Mouse (Mus musculus) frontal cortex, postnatal 10 days (tissue): ENCODE measurements around the gene Farsa.
A peak's percentile ranks its signal among the peaks of the same experiment; 100 is the strongest.

ENCODE experiments used
- DNase-seq, 2 experiments: peaks; one replicate each; pipeline ENCODE4 v3.0.0; 2022; ENCODE audit warnings: low spot score in 2 of 2, mixed read lengths in 1 of 2

The Farsa gene

GRCm38 (mm10) chr8:84834866-84835855 is 21.6 kb upstream of the Farsa start:
- DNase-seq = peak; percentile 67 to 68

DNA sequence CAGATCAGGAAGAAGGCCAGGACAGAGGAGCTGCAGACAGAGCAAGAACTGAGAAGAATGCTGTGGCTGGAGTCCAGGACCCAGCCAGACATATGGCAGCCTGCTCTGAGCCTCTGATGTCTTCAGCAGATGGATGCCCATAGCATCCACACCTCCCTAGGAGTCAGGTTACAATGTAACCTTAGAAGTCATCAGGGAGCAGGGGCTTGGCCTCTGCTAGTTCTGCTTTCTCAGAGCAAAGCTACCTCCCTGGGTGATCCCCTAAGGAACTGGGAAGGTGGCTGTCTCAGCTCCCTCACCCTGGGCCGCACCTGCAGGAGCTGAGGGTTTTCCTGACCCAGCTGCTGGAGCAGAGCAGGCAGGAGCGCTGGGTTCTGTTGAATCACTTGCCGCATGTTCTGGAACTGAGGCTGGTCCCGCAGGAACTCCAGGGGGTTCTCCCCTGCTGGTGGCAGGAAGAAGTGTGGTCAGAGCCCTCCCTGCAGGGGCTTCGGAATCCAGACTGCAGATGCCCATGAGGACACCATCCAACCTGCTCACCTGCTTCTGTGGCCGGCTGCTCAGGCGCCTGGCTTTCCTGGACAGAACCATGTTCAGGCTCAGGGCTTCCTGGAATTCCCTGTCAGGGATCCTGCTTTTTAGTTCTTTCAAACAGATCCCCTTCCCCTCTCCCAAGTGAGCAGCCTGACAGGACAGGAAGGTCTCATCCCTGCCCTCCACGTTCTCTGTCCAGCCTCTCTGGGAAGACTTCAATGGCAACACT is 19.5 kb upstream of the Farsa start:
- no peak for DNase-seq

DNA sequence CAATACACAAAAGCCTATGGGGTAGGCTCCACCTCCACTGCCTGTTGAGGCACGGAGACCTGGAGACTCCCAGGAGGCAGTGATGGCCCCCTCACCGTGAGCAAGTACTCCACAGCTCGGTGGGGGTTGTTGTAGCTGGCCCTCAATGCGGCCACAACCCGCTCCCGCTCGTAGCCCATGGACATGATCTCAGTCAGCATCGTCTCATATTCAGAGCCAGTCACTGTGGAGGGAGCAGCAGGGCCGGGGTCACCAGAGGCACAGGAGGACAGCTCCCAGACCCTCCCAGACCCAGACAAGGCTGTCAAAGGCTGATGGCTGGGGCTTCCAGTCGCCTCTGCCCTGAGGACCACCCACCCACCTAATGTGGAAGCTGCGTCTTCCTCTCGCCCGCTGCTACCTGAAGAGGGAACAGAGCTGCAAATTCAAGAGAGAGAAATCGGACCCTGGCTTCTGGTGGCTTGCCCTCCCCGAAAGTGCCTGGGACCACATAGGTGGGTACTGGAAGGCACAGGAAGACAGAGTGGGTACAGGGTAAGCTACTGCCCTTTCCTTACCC is 18.8 kb upstream of the Farsa start:
- DNase-seq = no peak

- DNase-seq = no peak
Measured at GRCm38 (mm10) chr8:84838513-84838912, 18.3 kb upstream of the Farsa start.

DNA sequence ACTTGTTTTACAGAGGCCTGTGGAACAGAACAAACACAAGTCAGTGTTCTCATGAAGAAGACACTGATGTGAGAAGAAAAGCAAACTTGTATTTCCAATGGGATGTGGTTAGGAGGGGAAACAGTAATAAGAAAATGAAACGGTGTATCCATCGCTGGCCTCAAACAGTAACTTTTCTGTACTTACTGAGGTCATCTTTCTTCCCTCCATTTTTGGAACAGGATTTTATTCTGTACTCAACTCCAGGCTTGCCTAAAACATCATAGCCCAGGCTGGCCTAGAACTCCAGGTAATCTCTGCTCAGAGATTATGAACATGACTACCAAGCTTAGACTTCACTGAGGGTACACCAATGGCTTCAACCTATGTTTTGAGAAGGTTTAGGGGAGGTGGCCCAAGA is 17.4 kb upstream of the Farsa start:
- no peak for DNase-seq

GRCm38 (mm10) chr8:84839875-84840247 is 16.9 kb upstream of the Farsa start:
- DNase-seq = no peak

GRCm38 (mm10) chr8:84840248-84840999 is 16.4 kb upstream of the Farsa start, which contains the start of gene Rad23a:
Gene Rad23a, minus strand, starts transcription at chr8:84840665.
- peak; percentile 88 to 91 for DNase-seq

GRCm38 (mm10) chr8:84841514-84841913 is 15.3 kb upstream of the Farsa start:
- DNase-seq = no peak

DNA sequence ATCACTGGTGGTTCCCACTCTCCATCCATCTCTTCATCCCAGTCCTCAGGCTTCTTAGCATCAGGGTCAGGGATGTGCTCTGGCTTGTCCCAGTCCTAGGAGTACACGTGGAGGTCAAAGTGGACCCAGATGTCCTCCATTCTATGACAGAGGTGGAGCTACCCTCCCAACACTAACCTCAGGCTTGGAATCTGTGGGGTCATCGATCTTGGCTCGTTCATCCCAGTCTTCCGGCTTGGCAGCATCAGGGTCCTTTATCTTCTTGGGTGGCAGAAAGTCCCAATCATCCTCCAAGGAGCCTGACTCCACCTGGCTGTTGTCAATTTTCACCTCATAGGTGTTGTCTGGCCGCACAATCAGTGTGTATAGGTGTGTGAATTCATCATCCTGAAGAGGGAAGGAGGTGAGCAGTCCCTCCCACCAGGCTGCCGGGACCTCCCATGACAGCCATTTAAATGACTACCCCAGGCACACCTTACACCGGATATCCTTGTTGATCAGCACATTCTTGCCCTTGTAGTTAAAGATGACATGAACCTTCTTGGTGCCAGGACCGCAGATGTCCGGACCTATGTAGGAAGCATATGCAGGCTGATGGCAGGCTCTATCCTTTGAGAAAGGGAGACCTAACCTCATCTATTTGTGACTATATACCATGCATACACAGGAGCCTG is 12.3 kb upstream of the Farsa start:
- DNase-seq = no peak

DNA sequence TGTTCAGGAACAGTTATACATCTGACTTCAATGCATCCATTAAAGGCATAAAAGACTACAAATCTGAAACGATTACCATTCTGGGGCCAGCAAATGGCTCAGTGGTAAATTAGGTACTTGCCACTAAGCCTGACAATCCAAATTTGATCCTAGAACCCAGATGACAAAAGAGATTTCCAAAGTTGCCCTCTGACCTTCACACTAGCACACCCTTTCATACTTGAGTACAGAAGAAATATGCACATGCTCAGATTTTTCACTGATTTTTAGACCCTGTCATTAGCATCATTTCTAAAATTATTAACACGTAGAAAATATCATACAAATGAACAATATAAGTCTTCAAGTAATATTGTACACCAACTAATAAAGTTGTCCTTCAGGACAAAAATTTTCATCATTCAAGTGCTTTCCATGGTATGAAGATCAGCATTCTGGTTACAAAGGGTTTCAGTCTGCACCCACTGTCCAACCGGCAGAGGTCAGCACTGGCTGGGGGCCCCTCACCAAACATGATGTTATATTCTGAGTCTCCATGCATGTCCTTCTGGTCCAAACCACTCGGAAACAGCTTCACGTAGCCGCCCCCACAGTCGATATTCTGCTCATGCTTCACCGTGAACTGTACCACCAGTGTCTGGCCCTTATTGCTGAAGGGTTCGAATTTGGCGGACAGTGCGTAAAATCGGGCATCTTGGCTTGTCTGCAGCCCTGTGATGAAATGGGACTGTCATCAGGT is 11.3 kb upstream of the Farsa start:
- peak; percentile 28 to 49 for DNase-seq

GRCm38 (mm10) chr8:84846094-84846721 is 10.6 kb upstream of the Farsa start:
- peak in 1 of 2 experiments; percentile 39 for DNase-seq

DNA sequence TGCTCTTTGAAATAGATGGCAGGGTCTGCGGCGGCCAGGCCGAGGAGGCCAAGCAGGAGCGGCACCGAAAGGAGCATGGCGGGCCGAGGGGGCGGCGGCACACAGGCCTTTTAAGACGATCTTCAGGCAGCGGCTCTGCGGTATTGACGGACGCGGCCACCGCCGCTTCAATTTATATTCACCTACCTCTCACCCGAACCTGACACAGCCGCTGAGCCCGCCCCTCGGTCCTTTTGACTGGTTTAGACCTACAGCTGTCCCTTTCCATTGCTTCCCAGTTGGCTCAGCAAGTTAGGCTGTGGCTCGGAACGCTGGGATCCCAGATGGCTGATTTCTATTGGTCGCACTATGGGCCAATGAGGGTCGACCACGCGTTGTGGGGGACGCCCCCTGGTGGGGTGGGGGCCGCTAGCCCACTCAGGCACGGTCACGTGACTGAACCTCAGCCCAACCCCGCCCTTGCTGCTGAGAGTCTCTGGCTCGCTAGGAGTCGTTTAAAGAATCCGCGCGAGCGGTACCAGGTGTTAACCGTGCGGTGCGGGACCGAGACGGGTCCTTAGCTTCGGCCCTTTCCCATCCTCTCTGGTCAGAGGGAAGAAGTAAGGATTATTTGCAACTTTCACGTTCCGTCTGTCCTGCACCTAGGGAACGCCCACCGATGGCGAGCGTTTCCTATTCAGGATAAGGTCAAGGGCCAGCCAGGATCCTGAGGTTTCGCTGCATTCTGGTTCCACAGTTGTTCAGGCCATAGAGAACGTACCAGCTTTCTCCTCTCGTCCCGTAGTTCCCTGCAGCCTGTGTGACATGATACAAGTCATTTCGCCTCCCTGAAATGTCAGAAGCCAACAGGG is 9.8 kb upstream of the Farsa start, which contains the start of gene Calr:
Gene Calr (minus strand): TSS at position 213 of the 851 bp plus-strand sequence.
- peak; percentile 99 to 100 for DNase-seq

GRCm38 (mm10) chr8:84847684-84848435 is 8.9 kb upstream of the Farsa start:
- peak in 1 of 2 experiments; percentile 26 for DNase-seq

GRCm38 (mm10) chr8:84856434-84856833 is 355 bp upstream of the Farsa start:
- DNase-seq = no peak

DNA sequence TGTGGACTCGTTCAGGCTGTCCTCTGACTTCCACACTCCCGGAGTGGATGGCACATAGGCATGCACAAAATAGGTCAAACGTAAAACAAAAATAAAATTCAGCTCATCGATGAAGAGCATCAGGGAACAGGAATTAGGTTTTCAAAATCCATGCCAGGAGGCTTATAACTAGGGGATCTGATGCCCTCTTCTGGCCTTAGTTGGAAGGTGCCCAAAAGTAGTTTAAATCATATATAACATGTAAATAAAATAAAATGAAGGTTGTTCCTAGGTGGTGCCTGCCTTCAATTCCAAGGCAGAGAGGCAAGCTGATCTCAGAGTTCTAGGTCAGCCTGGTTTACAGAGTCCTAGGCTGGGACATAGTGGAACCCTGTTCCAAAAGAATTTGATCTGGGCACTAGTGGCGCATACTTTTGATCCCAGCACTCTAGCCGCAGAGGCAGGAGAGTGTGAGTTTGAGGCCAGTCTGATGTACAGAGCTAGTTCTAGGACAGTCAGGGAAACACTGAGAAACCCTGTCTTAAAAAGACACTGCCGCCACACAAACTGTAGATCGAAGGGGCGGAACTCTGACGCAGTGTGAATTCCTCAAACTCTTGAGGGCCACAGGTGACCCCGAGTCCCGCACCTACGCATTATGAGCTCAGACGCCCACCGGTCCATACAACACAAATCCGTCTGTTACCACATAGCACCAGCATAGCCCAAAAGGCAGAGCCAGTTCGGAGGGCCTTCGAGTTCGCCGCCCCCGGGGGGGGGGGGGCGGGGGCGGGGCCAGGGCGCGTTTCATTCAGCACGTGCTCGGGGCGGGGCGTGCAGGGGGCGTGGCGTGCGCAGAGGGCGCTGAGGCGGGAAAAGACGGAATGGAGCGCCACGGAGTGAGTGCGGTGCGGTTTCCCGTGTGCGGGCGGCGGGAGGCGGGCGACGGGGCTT is 14.9 kb downstream of the Farsa start, which contains the start of gene Syce2:
Gene Syce2 (plus strand): TSS at position 736 of the 933 bp plus-strand sequence.
- DNase-seq = peak; percentile 57 to 66

GRCm38 (mm10) chr8:84872309-84872965 is 15.6 kb downstream of the Farsa start:
- peak in 1 of 2 experiments; percentile 29 for DNase-seq
